Mouse (Mus musculus) cerebellum, postnatal 10 days (tissue): ENCODE data around the gene Zfp74.
A peak's percentile ranks its signal among the peaks of the same experiment; 100 is the strongest.

Experiments used
- DNase-seq, 2 experiments: peaks; one replicate each; pipeline ENCODE4 v3.0.0; 2021; ENCODE audit warnings: mixed read lengths in 2 of 2

The Zfp74 gene

DNA sequence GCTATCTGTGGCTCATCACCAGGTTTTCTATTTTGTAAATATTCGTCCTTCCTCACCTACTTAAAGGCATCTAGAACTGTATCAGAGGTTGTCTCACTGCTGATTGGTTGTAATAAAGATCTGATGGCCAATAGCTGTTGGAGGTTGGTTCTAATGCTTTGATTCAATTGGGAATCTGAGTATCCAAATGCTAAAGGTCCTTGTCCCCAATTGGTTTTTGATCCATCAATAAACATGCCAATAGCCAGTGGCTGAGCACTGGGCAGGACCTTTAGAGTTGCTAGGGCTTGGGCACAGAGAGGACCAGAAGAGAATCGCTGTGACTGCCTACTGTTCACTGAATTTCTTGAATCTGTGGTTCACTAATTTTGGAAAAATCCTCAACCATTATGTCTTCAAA is 10.2 kb downstream of the Zfp74 start:
- DNase-seq, result no peak

DNA sequence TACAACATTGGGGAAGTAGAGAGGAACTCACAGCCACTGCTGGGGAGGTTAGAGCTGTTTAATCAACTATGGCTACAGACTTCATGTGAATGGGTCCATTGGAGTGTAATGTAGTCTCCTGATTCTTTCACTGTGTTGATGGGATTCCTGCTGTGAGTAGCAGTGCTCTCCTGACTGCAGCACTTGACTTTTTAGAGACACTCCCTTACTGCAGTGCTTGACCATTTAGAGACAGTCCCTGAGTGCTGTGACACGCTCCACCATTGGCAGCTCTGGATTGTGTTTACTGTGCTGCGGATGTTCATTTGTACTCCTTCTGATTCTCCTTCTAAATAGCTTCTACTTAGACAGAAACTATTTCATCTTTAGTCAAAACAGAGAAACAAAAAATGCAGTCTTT is 11.1 kb downstream of the Zfp74 start:
- no peak for DNase-seq

DNA sequence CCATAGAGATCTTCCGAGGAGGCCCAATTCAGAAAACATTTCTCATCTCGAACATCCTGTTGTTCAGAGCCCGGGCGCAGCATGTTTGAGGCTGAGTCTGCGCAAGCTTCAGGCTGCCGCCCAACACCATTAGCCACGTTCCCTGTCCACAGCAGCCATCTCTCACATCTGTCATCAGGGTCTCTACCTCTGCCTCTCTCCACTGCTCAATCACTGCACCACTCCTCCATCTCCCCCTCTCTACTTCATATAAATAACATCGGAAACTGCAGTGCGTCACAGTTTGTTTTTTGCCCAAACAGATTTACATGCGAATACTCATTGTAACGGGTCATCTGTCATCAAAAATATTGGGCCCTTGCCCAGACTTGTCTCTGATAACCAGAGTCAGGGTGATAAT is 12.9 kb downstream of the Zfp74 start:
- DNase-seq, result no peak

DNA sequence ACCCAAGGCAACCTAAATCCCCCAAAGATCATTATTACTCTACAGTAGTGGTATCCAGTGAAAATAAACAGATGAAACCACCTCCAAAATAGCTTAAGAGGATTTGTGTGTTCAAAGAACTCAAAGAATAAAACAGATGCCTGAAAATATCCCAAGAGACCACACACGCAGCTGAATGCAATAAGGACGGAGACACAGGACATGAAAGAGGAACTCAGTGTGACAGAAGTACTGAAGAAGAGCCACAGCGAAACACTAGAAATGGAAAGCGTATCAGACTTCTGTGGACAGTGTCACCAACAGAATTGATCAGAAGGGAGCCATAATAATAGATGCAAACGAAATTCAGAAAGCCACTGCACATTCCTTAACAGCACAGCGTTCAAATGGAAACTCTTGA is 15.0 kb downstream of the Zfp74 start:
- DNase-seq, result no peak

DNA sequence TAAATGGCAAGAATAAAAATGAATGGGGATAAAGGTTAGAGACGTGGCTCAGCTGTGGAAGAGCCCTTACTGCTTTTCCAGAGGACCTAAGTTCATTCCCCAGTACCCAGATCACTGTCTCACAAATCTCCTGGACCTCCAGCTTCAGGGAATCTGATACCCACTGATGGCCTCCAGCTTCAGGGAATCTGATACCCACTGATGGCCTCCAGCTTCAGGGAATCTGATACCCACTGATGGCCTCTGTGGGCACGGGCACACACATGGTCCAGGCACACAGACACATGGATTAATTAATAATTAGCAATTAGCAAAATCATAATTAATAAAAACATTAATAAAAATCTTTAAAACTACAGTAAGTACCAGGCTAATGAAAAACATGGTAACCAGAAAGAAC is 31.1 kb downstream of the Zfp74 start:
- no peak for DNase-seq

DNA sequence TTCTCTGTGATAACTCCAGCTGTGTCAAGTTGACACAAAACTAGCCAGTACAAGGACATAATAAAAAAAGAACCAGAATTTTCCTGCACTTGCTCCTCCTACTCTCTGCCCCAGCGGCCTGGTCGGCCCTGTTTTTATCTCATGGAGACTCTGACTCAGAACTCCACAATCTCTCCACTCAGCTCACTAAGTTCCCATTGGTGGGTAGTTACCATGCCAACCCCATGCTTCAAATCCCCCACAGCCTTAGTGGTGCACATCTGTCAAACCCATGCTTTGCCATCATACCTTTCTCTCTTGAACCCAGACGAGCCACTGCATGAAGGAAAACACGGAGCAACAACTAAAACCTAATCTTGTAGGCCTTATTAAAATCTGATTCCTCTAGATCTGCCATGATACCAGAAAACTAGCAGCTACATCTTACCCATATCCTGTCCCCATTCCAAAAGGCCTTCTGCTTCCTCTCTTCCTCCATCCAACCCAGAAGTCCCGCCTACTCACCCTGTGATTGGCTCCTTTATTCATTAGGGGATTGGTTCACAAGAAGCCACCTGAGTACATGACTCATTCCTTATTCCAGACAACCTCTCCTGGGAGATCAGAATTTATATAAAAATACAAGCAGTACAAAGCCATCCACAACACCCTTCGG is 32.3 kb downstream of the Zfp74 start:
- DNase-seq, result no peak

DNA sequence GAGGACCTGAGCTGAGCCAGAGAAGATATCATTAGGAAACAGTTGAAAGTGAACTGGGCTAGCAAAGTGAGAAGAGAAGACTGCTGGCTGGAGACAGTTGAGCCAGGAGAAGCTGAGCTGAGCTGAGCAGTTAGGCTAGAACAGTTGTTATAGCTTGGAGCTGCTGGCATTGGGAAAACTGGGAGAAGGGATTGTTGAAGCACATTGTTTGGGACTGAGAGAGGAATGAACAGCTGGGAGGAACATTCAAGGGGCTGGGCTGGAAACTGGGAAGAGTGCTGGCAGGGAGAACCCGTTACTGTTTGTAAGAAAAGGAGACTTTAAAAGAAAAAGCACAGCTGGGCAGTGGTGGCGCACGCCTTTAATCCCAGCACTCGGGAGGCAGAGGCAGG is 35.8 kb downstream of the Zfp74 start:
- DNase-seq, result no peak

DNA sequence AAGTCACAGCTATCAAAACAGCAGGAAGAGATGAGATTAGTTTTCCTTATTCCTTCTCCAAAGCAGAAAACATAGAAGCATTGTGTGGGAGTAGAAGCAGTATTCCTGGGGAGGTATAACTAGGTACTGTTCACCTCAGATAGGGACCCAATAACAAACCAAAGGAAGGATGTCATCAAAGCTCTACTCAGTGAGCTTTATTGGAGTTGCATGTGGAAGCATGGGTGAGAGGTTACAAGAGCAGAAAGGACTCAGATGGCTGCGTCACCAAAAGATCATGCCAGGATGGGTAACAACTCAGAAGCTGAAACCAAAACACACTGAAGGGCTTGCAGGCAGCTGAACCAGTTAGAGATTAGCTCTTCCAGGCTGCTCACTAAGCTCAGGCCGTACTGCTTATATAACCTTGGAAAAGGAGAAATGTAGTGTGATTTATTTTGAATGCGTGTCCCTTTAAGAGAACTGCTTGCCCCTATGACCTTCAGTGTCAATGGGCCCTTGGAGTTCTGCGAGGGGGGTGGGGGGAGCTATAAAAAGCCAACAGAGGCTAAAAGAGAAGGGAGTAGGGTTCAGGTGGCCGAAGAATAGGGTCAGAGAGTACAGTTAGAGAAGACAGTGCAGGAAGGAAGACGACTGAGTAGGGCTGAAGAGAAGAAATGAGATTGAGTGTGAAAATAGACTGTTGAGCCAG is 36.4 kb downstream of the Zfp74 start:
- DNase-seq, result no peak

DNA sequence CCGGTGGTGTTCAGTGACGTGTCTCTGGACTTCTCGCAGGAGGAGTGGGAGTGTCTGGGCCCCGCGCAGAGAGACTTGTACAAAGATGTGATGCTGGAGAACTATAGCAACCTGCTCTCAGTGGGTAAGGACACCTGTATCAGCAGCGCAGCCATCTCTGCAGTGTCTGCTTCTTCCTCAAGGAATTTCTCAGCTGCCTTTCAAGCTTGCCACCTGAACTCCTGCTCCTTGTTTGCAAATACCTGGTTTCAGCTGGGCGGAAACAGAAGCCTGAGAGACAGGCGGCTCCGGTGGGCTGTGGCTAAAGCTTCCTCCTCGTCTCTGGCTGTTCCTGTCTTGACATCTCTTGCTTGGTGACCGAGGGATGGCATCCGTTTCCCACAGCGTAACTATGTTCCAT is 41.7 kb downstream of the Zfp74 start:
- no peak for DNase-seq

DNA sequence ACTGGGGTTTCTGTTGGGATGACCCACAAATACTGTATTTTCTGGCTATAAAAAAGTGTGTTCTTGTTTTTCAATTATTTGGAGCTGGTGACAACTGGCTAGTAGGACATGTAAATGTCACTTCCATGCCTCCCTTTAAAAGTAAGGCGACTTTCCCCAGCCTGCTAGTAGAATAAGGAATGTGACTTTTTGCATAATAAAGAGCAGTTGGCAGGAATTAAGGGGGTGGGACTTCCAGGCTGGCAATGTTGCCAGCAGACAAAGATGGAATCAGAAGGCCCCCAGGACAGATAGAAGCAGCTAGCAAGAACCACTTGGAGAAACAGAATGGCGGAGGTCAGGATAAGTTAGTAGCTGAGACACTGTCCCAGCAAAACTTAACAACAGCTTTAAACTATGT is 43.6 kb downstream of the Zfp74 start:
- peak in 1 of 2 experiments; percentile 19 for DNase-seq

DNA sequence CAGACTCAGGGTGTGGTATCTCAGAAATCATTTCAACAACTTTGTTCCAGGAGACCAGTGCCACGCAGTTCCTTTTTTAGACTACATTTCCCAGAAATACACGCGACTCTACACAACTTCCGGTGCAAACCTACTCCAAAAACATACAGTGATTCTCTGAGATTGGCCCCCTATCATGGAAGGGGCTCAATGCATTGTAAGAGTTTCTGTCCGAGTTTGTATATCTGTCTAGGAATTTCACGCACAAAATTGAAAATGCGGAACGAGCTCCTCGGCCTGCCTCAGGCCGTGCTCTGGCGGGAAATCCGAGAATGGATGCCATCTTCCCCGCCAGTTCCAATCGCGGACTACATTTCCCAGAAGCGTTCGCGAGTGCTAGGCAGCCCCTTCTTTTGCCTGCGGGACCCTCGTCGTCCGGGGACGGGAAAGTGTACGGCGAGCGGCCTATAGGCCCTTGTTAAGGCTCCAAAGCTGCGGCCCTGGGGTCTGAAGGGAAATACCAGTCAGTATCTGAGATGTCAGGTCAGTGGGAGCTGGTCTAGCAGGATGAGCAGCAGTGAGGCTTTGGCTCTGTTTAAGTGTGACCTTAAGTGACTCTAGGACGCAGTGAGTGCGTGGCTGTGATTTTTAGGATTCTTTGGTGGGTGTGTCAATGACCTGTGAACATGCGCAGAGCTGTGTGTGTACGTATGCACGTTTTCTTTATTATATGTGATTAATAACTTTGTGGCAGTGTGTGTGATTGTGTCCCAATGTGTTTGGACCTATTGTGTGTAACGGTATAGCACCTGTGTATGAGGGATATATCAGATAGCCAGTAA is 45.5 kb downstream of the Zfp74 start, which contains the start of gene Zfp383:
Gene Zfp383, plus strand, starts transcription at position 94 of the 821 bp plus-strand sequence.
- peak; percentile 90 to 92 for DNase-seq

DNA sequence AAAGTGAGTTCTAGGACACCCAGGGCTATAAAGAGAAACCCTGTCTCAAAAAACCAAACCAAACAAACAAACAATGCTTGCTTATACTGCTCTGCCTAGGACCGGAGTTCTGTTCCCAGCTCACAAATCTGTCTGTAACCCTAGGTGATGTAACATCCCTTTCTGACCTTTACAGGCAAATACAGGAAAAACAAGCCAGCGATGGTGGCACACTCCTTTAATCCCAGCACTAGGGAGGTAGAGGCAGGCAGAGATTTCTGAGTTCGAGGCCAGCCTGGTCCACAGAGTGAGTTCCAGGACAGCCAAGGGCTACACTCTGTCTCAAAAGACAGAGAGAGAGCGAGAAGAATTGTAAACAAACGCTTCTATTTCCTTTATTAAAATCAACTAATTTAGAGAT is 46.7 kb downstream of the Zfp74 start:
- DNase-seq, result peak; percentile 8 to 16

DNA sequence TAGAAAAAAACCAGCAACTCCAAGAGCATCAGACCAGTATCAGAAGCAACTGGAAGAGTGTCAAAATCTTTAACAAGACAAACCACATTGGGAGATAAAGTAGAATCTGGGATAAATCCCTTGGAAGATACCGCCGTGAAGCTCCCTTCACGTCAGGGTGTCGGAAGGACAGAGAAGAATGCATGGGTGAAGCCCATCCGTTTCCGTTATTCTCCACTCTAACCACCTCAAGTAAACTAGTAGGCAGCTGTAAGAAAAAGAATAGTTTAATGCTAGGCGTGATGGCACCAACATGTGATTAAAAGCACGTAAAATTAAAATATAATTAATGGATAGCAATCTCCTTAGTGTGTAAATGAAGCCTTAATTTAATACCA is 47.2 kb downstream of the Zfp74 start:
- DNase-seq, result peak in 1 of 2 experiments; percentile 23

DNA sequence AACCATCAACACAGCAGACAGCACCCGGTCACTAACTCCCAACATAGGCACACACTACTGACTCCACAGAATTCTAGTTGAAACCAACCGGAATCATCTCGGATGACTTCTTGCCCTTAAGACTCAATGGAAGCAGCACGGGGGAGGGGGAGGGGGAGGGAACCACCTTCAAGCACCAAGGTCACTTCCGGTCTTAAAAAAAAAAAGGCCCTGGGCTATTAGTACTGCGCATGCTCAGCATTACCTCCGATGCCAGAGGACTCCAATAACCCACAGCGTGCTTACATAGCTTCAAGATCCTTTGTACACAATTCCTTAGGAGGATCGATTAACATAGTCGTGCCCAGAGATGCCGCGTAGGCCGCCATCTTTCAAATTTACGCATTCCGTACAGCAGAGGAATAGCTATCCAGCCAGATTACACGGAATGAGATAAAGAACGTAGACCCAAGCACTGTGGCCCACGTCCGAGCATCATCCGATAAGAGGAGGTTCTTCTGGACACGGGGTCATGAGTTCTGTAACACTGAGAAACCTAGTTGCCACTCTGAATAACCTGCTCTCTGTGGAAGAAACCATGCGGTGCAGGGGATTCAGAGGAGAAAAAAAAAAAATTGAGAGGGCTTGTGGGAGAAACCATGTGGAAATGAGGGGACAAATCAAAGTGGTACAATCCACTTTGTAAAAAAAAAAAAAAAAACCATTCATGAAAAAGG is 47.8 kb downstream of the Zfp74 start, which contains the start of gene Zfp27:
Gene Zfp27, minus strand, starts transcription at position 607 of the 716 bp plus-strand sequence.
- DNase-seq, result peak; percentile 86 to 89

DNA sequence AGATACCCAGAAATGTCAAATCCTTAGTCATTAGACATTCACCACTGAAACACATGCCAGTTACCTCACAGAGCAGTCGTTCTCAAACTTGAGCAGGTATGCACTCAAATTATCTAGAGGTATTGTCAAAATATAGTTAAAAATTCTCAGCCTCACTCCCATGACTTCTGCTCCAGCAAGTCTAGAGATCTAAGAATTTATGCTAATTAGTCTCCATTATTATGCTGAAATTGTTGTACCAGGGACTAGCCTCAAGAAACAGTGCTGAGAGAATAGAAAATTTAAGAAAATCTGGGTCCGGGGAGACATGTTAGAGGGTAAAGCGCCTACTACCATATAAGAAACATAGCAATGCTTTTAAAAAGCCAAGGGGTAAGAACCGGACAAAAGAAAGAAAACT is 49.8 kb downstream of the Zfp74 start:
- no peak for DNase-seq

DNA sequence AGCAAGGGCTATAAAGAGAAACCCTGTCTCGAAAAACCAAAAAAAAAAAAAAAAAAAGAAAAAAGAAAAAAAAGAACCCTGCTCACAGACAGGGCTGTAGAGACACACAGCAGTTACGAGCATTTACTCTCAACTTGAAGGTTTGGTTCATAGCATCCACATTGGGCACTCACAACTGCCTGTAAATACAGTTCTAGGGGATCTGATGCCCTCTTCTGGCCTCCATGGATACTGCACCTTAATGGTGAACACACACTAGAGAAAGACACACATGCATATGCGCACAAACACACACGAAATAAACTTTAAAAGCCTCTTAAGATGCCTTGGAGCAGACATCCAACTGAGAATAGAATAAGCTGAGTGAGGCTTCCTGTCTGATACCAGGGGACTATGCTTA is 55.5 kb downstream of the Zfp74 start:
- no peak for DNase-seq

DNA sequence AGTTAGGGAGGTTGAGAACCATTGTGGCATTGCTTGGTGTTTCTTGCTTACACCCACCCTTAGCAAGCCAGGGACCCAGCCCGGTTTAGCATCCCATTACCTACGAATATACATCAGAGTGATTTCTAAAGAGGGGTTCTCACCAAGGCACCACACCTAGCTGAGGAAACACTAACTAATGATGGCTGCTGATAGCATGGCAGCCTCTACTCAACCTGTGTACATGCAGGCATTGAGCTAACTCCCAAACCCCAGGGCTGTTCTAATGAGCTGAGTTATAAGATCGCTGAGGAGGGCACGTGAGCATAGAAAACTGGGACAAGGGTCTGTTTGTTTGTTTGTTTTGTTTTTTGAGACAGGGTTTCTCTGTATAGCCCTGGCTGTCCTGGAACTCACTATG is 61.1 kb downstream of the Zfp74 start:
- DNase-seq, result no peak

DNA sequence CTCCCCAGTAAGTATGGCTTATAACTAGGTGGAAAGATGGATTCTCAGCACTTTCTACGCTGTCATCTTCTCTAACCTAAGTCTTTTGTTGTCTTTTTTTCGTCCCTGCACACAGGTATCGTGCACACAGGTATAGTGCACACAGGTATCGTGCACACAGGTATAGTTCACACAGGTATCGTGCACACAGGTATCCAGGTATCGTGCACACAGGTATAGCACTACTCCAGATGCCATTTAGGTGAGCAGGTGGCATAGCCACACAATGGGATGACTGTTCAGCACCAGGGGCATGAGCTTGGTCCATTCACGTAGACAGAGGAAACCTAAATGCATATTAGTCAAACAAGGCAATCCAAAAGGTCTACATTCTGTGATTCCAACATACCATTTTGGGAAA is 63.4 kb downstream of the Zfp74 start:
- DNase-seq, result no peak

DNA sequence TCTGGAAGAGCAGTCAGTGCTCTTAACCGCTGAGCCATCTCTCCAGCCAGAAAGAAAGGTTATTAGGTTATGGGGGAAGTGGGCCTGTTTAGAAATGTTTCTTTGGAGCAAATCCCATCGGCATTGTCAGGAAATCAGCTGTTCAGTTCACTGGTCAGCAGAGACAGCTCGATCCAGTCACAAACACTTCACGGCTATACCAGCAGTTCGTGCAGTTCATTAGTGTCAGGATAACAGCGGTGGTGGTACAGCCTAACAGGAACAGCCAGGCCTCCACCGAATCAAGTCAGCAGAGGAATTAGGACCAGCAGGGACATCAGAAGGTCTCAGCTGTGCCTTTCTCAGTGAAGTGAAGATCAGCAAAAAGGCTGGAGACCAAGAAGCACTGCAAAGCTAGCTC is 73.0 kb downstream of the Zfp74 start:
- DNase-seq, result no peak
